Mouse (Mus musculus) midbrain, embryonic 16.5 days (tissue): ENCODE results near the gene B3galt6. TPM values are rescaled to one million over a fixed set of nuclear protein-coding genes. Genes with fewer than 3 reads are reported as not detected.

Experiments
- ATAC-seq: fragments of 200-750 bp; cut with Nextera tagmentation; 2 replicates; pipeline ENCODE4 v1.8.0; 2017; ENCODE audit warnings: moderate TSS enrichment
- H3K27ac ChIP-seq: fragments of 300-500 bp; sonication (generic); 2 replicates; pipeline ENCODE4 v1.5.1; 2014; ENCODE audit warnings: mild to moderate bottlenecking, low read length, mixed read lengths
- H3K27me3 ChIP-seq: fragments of 300-500 bp; sonication (generic); 2 replicates; pipeline ENCODE4 v1.6.1; 2014; ENCODE audit warnings: low read depth, low read length, mixed read lengths; ENCODE audit not compliant: control insufficient read depth, insufficient read depth
- H3K36me3 ChIP-seq: fragments of 300-500 bp; sonication (generic); 2 replicates; pipeline ENCODE4 v1.6.1; 2014; ENCODE audit warnings: mild to moderate bottlenecking, low read length, moderate library complexity, mixed read lengths; ENCODE audit not compliant: control insufficient read depth, insufficient read depth
- H3K4me1 ChIP-seq: fragments of 300-500 bp; sonication (generic); 2 replicates; pipeline ENCODE4 v1.6.1; 2014; ENCODE audit warnings: mild to moderate bottlenecking, low read length, mixed read lengths; ENCODE audit not compliant: control insufficient read depth, insufficient read depth
- H3K4me2 ChIP-seq: fragments of 300-500 bp; sonication (generic); 2 replicates; pipeline ENCODE4 v1.6.1; 2014; ENCODE audit warnings: mild to moderate bottlenecking, low read length, mixed read lengths
- H3K4me3 ChIP-seq: fragments of 300-500 bp; sonication (generic); 2 replicates; pipeline ENCODE4 v1.5.1; 2014; ENCODE audit warnings: low read depth, mild to moderate bottlenecking, low read length, moderate library complexity, mixed read lengths
- H3K9ac ChIP-seq: fragments of 300-500 bp; sonication (generic); 2 replicates; pipeline ENCODE4 v1.6.1; 2014; ENCODE audit warnings: low read depth, low read length, mixed read lengths
- H3K9me3 ChIP-seq: fragments of 300-500 bp; sonication (generic); replicated peaks from 2 replicates; pipeline ENCODE4 v1.6.1; 2014; ENCODE audit warnings: mild to moderate bottlenecking, low read length, mixed read lengths; ENCODE audit not compliant: control insufficient read depth, poor library complexity, severe bottlenecking
- WGBS: fragments of 180-500 bp; shearing (Covaris S2); extraction: QIAGEN DNeasy Blood & Tissue Kit; methylation state at CpG from one replicate; pipeline ENCODE4 v1.1.7; 2014; 5-methylcytosine and 5-hydroxymethylcytosine counted together
- polyA plus RNA-seq: library from polyadenylated mRNA; unstranded; fragments of >200 nt; fragmentation: Nextera tagmentation; extraction: Ambion mirVana; gene quantifications from 2 replicates; pipeline ENCODE4 v1.2.1, GENCODE M21; 2015

The B3galt6 gene
- polyA plus RNA-seq, 1 experiment from 2014 or later = 41.0 TPM

GRCm38 (mm10) chr4:155972651-155973050 lies 19.8 kb downstream of the B3galt6 start:
- no peak overlapping the region for H3K27ac ChIP-seq
- no peak overlapping the region for H3K4me3 ChIP-seq
- no peaks in the 10 kb centered on the region for H3K36me3 ChIP-seq
- no peaks in the 10 kb centered on the region for H3K9me3 ChIP-seq
- no peak for ATAC-seq
- WGBS = 38% methylated on average over 6 of the region's 6 CpGs
- no peak overlapping the region for H3K9ac ChIP-seq
- no peaks in the 10 kb centered on the region for H3K27me3 ChIP-seq
- no peak overlapping the region for H3K4me2 ChIP-seq
- H3K4me1 ChIP-seq = no peaks in the 10 kb centered on the region

DNA sequence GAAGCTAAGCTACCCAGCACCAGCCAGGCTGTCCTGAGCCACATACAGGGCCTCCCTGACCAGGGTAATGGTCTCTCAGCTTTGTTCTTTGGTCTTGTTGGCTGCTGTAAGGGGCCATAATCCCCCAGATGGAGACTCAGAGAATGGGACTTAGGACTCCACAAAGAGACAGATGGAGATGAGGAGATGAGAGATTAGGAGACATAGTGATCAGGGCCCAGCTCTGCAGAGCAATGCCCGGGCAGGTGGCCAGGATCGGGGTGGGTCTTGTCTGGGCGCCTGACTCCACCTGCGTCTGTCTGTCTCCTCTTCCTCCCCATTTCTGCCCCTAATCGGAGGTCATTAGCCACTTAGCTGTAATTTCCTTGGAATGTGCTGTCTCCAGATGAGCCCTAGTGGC lies 22.2 kb downstream of the B3galt6 start:
- H3K27me3 ChIP-seq = no peaks in the 10 kb centered on the region
- no peak for ATAC-seq
- no peak overlapping the region for H3K27ac ChIP-seq
- 87% methylated on average over 5 of the region's 5 CpGs for WGBS
- no peak overlapping the region for H3K9ac ChIP-seq
- H3K4me3 ChIP-seq = no peak overlapping the region
- no peak overlapping the region for H3K4me2 ChIP-seq
- peaks cover under 1% of the 10 kb centered on the region; the same call in 1 of the 2 replicates for H3K36me3 ChIP-seq
- no peaks in the 10 kb centered on the region for H3K9me3 ChIP-seq
- no peaks in the 10 kb centered on the region for H3K4me1 ChIP-seq

DNA sequence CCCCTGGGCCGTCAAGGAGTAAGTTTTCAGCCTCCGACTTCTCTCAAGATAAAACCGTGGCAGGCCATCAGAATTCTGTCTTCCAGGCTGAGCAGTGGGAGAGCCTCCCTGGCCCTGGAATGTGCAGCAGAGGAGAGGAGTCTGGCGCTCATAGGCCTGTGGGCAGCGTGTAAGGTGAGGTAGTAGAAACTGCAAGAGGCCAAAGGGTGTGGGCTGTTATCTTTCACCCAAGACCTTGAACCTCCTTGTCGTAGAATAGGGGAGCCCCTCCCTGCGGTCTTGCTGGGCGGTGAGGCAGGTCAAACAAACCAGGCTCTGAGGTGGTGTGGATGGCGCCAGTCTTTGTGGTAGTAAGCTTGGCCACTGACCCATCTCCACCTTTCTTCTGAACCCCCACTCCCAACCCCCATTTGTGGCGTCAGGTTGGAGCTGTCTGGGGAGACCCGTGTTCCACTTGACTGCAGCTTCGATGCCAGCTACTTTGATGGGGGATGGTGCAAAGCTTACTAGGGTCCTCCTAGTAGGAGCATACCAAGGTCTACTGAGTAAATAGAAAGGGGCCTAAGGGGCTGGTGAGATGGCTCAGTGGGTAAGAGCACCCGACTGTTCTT lies 23.3 kb downstream of the B3galt6 start:
- Histone ChIP-seq H3K27ac (no peak overlapping the region), H3K4me1 (no peaks in the 10 kb centered on the region), H3K4me3 (no peak overlapping the region), H3K9me3 (no peaks in the 10 kb centered on the region), H3K4me2 (no peak overlapping the region), H3K9ac (no peak overlapping the region), H3K36me3 (peaks cover 3% of the 10 kb centered on the region; the same call in 1 of the 2 replicates), H3K27me3 (no peaks in the 10 kb centered on the region)
- ATAC-seq = no peak
- WGBS = 91% methylated on average over 13 of the region's 13 CpGs

- no peak for ATAC-seq
- 93% methylated on average over 11 of the region's 11 CpGs for WGBS
Observed at GRCm38 (mm10) chr4:155964396-155964795, 28.1 kb downstream of the B3galt6 start.

DNA sequence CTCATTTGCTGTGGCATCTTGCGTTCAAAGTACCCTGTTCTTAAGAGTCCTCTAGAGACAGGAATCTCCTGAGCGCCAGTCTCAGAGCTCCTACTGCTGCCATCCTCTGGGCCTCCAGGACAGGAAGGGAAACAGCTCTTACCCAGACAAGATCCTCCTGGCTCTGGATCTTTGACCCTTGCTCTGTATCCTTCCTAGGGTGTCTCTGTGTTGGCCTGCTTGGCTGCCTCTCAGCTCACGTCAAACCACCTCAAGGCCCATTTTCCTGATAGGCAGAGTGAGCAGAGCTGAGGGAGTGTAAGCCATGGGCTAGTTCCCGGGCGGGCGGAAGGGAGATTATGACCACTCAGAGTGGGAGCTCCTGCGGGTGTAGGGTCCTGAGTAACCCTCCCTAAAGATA lies 29.3 kb downstream of the B3galt6 start:
- WGBS = 43% methylated on average over 7 of the region's 7 CpGs
- no peak overlapping the region for H3K27ac ChIP-seq

More at GRCm38 (mm10) chr4:155964396-155964795, 28.1 kb downstream of the B3galt6 start:
- no peaks in the 10 kb centered on the region for H3K27me3 ChIP-seq
- no peaks in the 10 kb centered on the region for H3K9me3 ChIP-seq
- H3K4me3 ChIP-seq = no peak overlapping the region
- peaks cover 7% of the 10 kb centered on the region; the same call in 1 of the 2 replicates for H3K4me1 ChIP-seq
- H3K9ac ChIP-seq = no peak overlapping the region
- H3K4me2 ChIP-seq = no peak overlapping the region
- H3K27ac ChIP-seq = no peak overlapping the region
- peaks cover 3% of the 10 kb centered on the region; the same call in 1 of the 2 replicates for H3K36me3 ChIP-seq

DNA sequence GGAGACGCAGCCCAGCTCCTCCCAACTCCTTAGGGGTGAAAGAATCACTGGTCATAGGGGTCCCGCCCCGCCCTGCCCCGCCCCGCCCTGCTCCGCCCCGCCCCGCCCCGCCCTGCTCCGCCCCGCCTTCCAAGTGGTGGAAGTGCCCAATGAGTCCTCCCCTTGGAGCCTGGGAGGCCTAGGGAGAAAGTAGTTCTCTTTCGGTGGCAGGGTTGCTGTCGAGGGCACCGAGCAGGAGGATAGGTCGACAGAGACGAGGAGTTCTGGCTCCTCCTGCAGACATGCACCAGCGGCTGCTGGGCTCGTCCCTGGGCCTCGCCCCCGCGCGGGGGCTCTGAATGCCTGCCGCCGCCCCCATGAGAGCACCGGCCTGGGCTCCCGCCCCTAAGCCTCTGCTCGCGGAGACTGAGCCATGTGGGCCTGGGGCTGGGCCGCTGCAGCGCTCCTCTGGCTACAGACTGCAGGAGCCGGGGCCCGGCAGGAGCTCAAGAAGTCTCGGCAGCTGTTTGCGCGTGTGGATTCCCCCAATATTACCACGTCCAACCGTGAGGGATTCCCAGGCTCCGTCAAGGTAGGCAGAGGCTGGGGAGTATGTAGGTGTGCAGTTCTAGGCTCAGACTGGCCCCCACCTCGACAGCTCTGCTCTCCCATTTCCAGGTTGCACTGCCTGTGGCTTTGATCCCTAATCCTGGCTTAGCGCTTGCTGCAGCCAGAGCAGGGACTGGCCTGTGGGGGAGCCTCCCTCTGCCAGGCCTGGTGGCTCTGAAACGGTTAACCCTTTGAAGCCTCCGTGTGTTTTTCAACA lies 30.1 kb downstream of the B3galt6 start, which contains the start of gene C1qtnf12:
Gene C1qtnf12, plus strand, starts transcription at position 152 of the 805 bp plus-strand sequence.
- H3K4me2 ChIP-seq = peak within 1 kb of the TSS; percentile 61
- H3K27me3 ChIP-seq = no peaks in the 10 kb centered on the region
- H3K27ac ChIP-seq = no peak within 1 kb of the TSS
- peaks cover 7% of the 10 kb centered on the region; the same call in 1 of the 2 replicates for H3K4me1 ChIP-seq
- H3K36me3 ChIP-seq = peaks cover 14% of the 10 kb centered on the region
- under 1% methylated on average over 37 of the region's 42 CpGs for WGBS
- H3K4me3 ChIP-seq = peak within 1 kb of the TSS; percentile 38
- no peaks in the 10 kb centered on the region for H3K9me3 ChIP-seq
- peak within 1 kb of the TSS; percentile 67 for H3K9ac ChIP-seq
- peak; percentile 43; the same call in 1 of the 2 replicates for ATAC-seq

More for the DNA sequence above, 29.3 kb downstream of the B3galt6 start:
- Histone ChIP-seq H3K9ac (no peak overlapping the region), H3K36me3 (peaks cover 8% of the 10 kb centered on the region), H3K4me1 (peaks cover 7% of the 10 kb centered on the region; the same call in 1 of the 2 replicates), H3K27me3 (no peaks in the 10 kb centered on the region), H3K9me3 (no peaks in the 10 kb centered on the region), H3K4me2 (no peak overlapping the region; the same call in 1 of the 2 replicates), H3K4me3 (no peak overlapping the region)
- no peak for ATAC-seq

DNA sequence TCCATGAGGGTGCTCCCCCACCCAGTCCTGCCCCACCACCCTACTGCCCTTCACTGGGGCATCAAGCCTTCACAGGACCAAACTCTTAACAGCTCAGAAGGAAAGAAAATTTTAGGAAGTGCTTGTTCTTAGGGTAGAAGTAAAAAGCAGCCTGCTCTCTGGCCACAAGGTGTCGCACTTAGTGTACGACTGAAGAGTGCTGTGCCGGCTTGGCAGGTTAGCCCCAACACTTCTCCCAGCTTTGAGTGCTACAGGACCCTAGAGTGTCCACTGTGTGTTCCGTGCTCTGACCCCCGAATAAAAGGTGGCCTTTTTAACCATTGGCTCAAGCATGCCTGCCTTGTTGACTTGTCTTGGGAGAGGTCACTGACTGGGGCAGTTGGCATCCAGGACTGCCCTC lies 33.2 kb downstream of the B3galt6 start:
- peak; percentile 68; the same call in 1 of the 2 replicates for ATAC-seq
- Histone ChIP-seq H3K27me3 (no peaks in the 10 kb centered on the region), H3K4me2 (no peak overlapping the region), H3K4me3 (no peak overlapping the region), H3K4me1 (peaks cover 7% of the 10 kb centered on the region; the same call in 1 of the 2 replicates), H3K9ac (no peak overlapping the region), H3K27ac (no peak overlapping the region), H3K36me3 (peaks cover 30% of the 10 kb centered on the region), H3K9me3 (no peaks in the 10 kb centered on the region)
- 8% methylated on average over 5 of the region's 5 CpGs for WGBS

- no peak overlapping the region for H3K27ac ChIP-seq
- no peak overlapping the region for H3K4me3 ChIP-seq
- H3K36me3 ChIP-seq = peaks cover 46% of the 10 kb centered on the region
- H3K9me3 ChIP-seq = no peaks in the 10 kb centered on the region
- no peak for ATAC-seq
- H3K27me3 ChIP-seq = no peaks in the 10 kb centered on the region
- 94% methylated on average over 6 of the region's 6 CpGs for WGBS
- H3K4me2 ChIP-seq = no peak overlapping the region
- no peak overlapping the region for H3K9ac ChIP-seq
- no peaks in the 10 kb centered on the region for H3K4me1 ChIP-seq
Observed at GRCm38 (mm10) chr4:155955491-155955890, 37.0 kb downstream of the B3galt6 start.

DNA sequence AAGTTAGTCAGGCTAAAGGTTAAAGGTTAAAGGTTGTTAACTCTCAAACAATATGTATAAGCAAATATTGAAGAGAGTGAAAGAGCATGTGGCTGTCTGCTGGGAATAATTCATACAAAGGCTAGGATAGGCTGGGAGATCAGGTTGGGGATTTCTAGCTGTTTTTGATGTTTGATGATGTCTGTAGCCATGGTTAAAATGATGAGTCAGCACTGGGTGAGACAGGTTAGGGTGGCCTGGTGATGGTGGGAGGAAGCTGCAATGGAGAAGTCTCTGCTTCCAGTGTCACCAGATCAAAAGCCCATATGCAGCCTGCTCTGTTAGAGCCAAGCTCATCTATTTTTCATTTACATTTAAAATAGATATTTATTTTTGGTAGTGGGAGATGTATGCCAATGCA lies 45.4 kb downstream of the B3galt6 start:
- Histone ChIP-seq H3K4me1 (peaks cover 17% of the 10 kb centered on the region), H3K9me3 (no peaks in the 10 kb centered on the region), H3K27me3 (no peaks in the 10 kb centered on the region), H3K4me3 (no peak overlapping the region), H3K27ac (no peak overlapping the region), H3K36me3 (peaks cover 11% of the 10 kb centered on the region), H3K9ac (no peak overlapping the region), H3K4me2 (no peak overlapping the region)
- no peak for ATAC-seq
